Mouse (Mus musculus) ovary, postnatal 14 days (tissue): ENCODE data around the gene Ska2.

ENCODE experiments used
- DNase-seq: peaks from one replicate; pipeline ENCODE4 v3.0.0; 2022; ENCODE audit warnings: low spot score

The Ska2 gene

GRCm38 (mm10) chr11:87173625-87174024 is 64.6 kb downstream of the Ska2 start:
- no peak for DNase-seq
